ENCODE assay signal across 9 mouse cellular contexts in the genomic region with DNA sequence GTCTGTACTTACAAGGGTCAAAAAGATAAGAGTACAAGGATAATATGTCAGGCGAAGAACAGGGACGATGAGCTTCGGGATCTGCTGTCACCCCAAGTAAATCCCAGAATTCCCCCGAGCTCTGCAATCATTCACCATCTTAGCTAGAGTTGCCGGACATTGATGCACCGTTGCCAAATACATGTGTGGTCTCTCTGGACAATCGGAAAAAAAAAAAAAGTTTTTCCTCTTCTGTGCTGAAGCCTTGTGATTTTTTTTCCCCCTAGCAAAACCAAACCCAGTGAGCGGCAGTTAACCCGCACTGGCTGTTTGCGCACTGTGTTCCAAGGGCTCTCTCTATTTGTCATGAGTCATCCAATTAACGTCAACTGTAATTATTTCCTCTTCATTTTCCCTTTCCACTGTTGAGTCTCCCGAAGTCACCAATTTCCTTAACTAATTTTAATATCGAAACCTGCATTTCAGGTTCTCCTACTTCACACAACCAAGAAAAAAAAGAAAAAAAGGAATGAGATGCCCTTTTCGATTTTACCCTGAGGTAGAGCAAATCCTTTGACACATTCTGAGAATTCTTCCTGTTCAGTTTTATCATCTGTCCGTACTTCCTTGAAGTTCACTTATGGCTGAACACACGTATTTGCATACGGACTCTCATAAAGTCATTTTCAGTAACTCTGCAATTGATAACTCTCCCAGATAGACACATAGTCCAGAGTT.
DNase-seq lines count a peak whose midpoint lies in the region; ATAC-seq lines count a peak whose summit lies in the region.
"Had no signal": no experiment of that assay in that cellular context is flagged by ENCODE, and none has a peak within 500 bp of the region (broad histone marks: within the 10 kb centered on the region; RNA-seq: fewer than 3 reads in every experiment).

No protein-coding gene starts in this region.

- no peak for ATAC-seq in heart, embryonic 13.5 days (ENCODE audit: extremely low read depth, insufficient number of reproducible peaks, low FRiP score, low TSS enrichment)
- ATAC-seq in granulocyte monocyte progenitor cell, adult 5-6 weeks (replicated peaks; ENCODE audit: poor library complexity, severe bottlenecking): peak; percentile 44
- ATAC-seq in liver, embryonic 16.5 days (ENCODE audit: low read depth): no peak

- H3K27me3 ChIP-seq in heart, embryonic 13.5 days (replicated peaks): no peaks in the 10 kb centered on the region
- no peaks in the 10 kb centered on the region for H3K27me3 ChIP-seq in liver, embryonic 16.5 days (ENCODE audit: control insufficient read depth, insufficient read depth, low read depth, low read length)
- H3K27me3 ChIP-seq in splenic B cell, adult 2 months (ENCODE audit: control insufficient read depth, insufficient read depth, low read length, poor library complexity, severe bottlenecking): no peaks in the 10 kb centered on the region
- H3K27me3 ChIP-seq: Patski had no signal

- H3K36me3 ChIP-seq in heart, embryonic 13.5 days: no peaks in the 10 kb centered on the region
- H3K36me3 ChIP-seq in liver, embryonic 16.5 days (ENCODE audit: control insufficient read depth, insufficient read depth): no peaks in the 10 kb centered on the region
- no peaks in the 10 kb centered on the region for H3K36me3 ChIP-seq in splenic B cell, adult 2 months (ENCODE audit: control insufficient read depth, insufficient read depth, low read length, poor library complexity, severe bottlenecking)

- peak overlapping the region; percentile 40 for H3K4me3 ChIP-seq in heart, embryonic 13.5 days
- H3K4me3 ChIP-seq in liver, embryonic 16.5 days (ENCODE audit: low read depth, low read length): peak overlapping the region; percentile 38

- DNase-seq in heart, postnatal 25 days (ENCODE audit: low spot score): no peak
- DNase-seq in Muller cell, postnatal 12 days (ENCODE audit: inconsistent ontology term): peak; percentile 93
- peak; percentile 33 for DNase-seq in splenic B cell, adult 2 months (ENCODE audit: low read depth, low spot score)
- no peak for DNase-seq in frontal cortex, postnatal 14 days (ENCODE audit: low spot score in 2 of 2)
- DNase-seq in ovary, postnatal 36 days (ENCODE audit: low spot score): no peak

- H3K9me3 ChIP-seq in heart, embryonic 13.5 days: no peaks in the 10 kb centered on the region
- H3K9me3 ChIP-seq in liver, embryonic 16.5 days (replicated peaks; ENCODE audit: control insufficient read depth, low read length): no peaks in the 10 kb centered on the region

- WGBS in heart, embryonic 13.5 days: 40% methylated on average over 17 of the region's 17 CpGs
- WGBS in liver, embryonic 16.5 days (ENCODE audit: insufficient replicate concordance): 16% methylated on average over 17 of the region's 17 CpGs

- peak overlapping the region; percentile 70 for H3K4me2 ChIP-seq in heart, embryonic 13.5 days
- H3K4me2 ChIP-seq in liver, embryonic 16.5 days (ENCODE audit: low read depth, low read length): peak overlapping the region; percentile 48

- peak overlapping the region; percentile 57 for H3K9ac ChIP-seq in heart, embryonic 13.5 days
- H3K9ac ChIP-seq in liver, embryonic 16.5 days (ENCODE audit: low read depth, low read length): no peak overlapping the region

- peaks cover 31% of the 10 kb centered on the region for H3K4me1 ChIP-seq in heart, embryonic 13.5 days
- peaks cover 6% of the 10 kb centered on the region for H3K4me1 ChIP-seq in liver, embryonic 16.5 days (ENCODE audit: control insufficient read depth, low read depth, low read length)

- intact Hi-C loops in heart, postnatal 25 days (cut with DNase I): loop anchor here (1.0 to 5.0 kb wide), 5 partner anchors 114 to 508 kb away; no protein-coding TSS in a partner anchor

- H3K27ac ChIP-seq in heart, embryonic 13.5 days (replicated peaks): no peak overlapping the region
- H3K27ac ChIP-seq in liver, embryonic 16.5 days (ENCODE audit: low read length): no peak overlapping the region

Comparison
In these comparisons a context has a peak if more than half of its experiments do, and no peak if none do; other contexts are left out.
1. DNase-seq: peak in Muller cell, postnatal 12 days (single experiment) and splenic B cell, adult 2 months (single experiment); none in heart, postnatal 25 days (single experiment), frontal cortex, postnatal 14 days (0 of 2) and ovary, postnatal 36 days (single experiment).